Mouse (Mus musculus) embryonic facial prominence, embryonic 13.5 days (tissue): ENCODE data around the gene Siva1. TPM values are rescaled to one million over a fixed set of nuclear protein-coding genes. Genes with fewer than 3 reads are reported as not detected.
A peak's percentile ranks its signal among the peaks of the same experiment; 100 is the strongest.

Experiments
- ATAC-seq: fragments of 200-750 bp; cut with Nextera tagmentation; 2 replicates; pipeline ENCODE4 v1.8.0; 2017; ENCODE audit warnings: low read depth; ENCODE audit not compliant: insufficient number of reproducible peaks, insufficient read depth, low FRiP score, low TSS enrichment
- H3K27ac ChIP-seq: fragments of 300-500 bp; sonication (generic); 2 replicates; pipeline ENCODE4 v1.5.1; 2015; ENCODE audit warnings: moderate library complexity, mild to moderate bottlenecking, inconsistent platforms
- H3K27me3 ChIP-seq: fragments of 300-500 bp; sonication (generic); 2 replicates; pipeline ENCODE4 v1.6.1; 2015; ENCODE audit warnings: mild to moderate bottlenecking, inconsistent platforms
- H3K36me3 ChIP-seq: fragments of 300-500 bp; sonication (generic); 2 replicates; pipeline ENCODE4 v1.6.1; 2015; ENCODE audit warnings: mild to moderate bottlenecking, inconsistent platforms
- H3K4me1 ChIP-seq: fragments of 300-500 bp; sonication (generic); 2 replicates; pipeline ENCODE4 v1.6.1; 2015; ENCODE audit warnings: inconsistent platforms
- H3K4me2 ChIP-seq: fragments of 300-500 bp; sonication (generic); 2 replicates; pipeline ENCODE4 v1.6.1; 2015; ENCODE audit warnings: moderate library complexity, mild to moderate bottlenecking, inconsistent platforms
- H3K4me3 ChIP-seq: fragments of 300-500 bp; sonication (generic); 2 replicates; pipeline ENCODE4 v1.5.1; 2015; ENCODE audit warnings: mild to moderate bottlenecking, inconsistent platforms
- H3K9ac ChIP-seq: fragments of 300-500 bp; sonication (generic); 2 replicates; pipeline ENCODE4 v1.6.1; 2015; ENCODE audit warnings: mild to moderate bottlenecking, inconsistent platforms
- H3K9me3 ChIP-seq: fragments of 300-500 bp; sonication (generic); 2 replicates; pipeline ENCODE4 v1.6.1; 2016; ENCODE audit warnings: inconsistent platforms
- WGBS: fragments of 180-500 bp; shearing (Covaris S2); methylation state at CpG from one replicate; pipeline ENCODE4 v1.1.7; 2015; ENCODE audit warnings: mixed read lengths; 5-methylcytosine and 5-hydroxymethylcytosine counted together
- polyA plus RNA-seq: library from polyadenylated mRNA; unstranded; fragments of >200 nt; fragmentation: Nextera tagmentation; extraction: Ambion mirVana; gene quantifications from 2 replicates; pipeline ENCODE4 v1.2.1, GENCODE M21; 2015

Gene Siva1
- polyA plus RNA-seq, 1 experiment from 2014 or later: 252 TPM

DNA sequence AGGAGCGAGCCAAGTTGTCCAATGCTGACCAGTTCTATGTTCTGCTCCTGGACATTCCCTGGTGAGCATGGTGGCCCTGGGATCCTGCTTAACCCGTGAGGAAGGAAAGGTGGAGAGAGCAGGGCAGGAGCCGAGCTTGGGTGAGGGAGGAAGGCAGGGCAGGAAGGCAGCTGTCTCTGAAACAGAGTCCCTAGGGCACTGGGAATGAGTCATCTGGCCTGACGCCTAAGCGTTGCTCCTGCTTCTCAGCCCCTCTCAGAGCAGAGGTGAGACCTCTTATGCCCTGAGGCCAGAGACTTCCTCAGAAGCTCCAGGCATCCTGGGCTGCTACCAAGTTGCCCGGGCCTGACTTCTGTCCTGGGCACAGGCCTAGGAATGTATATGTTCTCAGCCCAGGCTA, 37.5 kb upstream of the Siva1 start:
- Histone ChIP-seq H3K4me2 (no peak overlapping the region), H3K9me3 (no peaks in the 10 kb centered on the region), H3K36me3 (peaks cover 46% of the 10 kb centered on the region), H3K4me1 (peaks cover 9% of the 10 kb centered on the region), H3K27me3 (no peaks in the 10 kb centered on the region), H3K4me3 (no peak overlapping the region), H3K27ac (no peak overlapping the region), H3K9ac (no peak overlapping the region)
- 67% methylated on average over 6 of the region's 6 CpGs for WGBS
- ATAC-seq: no peak

DNA sequence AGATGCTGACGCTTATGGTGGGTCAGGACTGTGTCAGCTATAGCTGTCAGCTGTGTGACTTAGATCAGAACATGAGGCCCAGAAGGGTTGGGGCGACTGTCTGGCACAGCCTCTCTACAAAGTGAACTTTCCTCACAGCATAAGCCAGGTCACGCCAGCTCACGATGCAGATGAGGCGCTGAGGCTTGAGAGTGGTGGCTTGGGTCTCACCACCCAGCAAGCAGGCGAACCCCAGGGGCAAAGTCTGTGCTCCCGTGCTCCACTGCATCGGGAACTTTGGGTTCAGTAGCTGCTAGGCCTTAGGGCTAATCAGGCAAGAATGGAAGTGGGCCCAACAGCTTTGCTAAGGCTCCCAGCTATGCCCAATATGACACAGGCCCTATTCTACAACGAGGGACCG, 35.4 kb upstream of the Siva1 start:
- Histone ChIP-seq H3K4me3 (no peak overlapping the region), H3K27me3 (no peaks in the 10 kb centered on the region), H3K4me2 (no peak overlapping the region), H3K36me3 (peaks cover 45% of the 10 kb centered on the region), H3K27ac (no peak overlapping the region), H3K9ac (no peak overlapping the region), H3K4me1 (peaks cover 9% of the 10 kb centered on the region), H3K9me3 (no peaks in the 10 kb centered on the region)
- no peak for ATAC-seq
- 81% methylated on average over 10 of the region's 10 CpGs for WGBS

DNA sequence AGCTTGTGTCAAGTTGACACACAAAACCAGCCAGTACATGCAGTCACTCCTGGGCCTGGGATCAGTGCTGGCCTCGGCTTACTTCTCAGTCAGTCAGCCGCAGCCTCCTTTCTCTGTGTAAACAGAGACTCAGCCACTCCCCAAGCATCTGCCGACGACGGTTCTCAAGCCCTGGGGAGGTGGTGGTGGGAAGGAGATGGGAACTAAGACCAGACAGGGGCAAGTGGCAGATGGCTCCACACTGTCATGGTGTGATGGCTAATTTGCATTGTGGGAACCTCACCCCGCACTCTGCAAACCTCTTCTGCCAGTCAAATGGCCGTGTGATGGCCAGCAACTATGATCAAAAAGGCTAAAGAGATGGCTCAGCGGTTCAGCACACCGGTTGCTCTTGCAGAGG, 27.8 kb upstream of the Siva1 start:
- Histone ChIP-seq H3K36me3 (peaks cover 14% of the 10 kb centered on the region), H3K9me3 (no peaks in the 10 kb centered on the region), H3K27ac (no peak overlapping the region), H3K9ac (no peak overlapping the region), H3K4me2 (no peak overlapping the region), H3K27me3 (peaks cover 33% of the 10 kb centered on the region), H3K4me1 (peaks cover 28% of the 10 kb centered on the region), H3K4me3 (no peak overlapping the region)
- WGBS: 57% methylated on average over 9 of the region's 9 CpGs
- no peak for ATAC-seq

DNA sequence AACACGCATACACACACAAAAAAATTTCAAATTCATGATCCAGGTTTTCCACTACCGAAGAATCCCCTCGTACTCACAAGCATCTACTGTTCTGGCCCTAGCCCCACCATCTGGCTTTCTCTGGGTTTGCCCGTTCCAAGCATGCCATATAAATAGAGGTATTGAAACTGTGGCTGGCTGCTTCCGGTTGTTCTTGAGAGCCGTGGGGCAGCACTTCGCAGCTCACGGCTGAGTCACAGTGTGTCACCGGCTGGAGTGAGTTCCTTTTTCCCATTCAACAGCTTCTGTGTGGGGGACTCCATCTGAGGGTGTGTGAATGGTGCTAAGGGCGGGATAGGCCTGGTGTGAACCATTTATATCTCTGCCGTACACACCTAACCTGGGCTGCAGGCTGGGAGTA, 27.3 kb upstream of the Siva1 start:
- Histone ChIP-seq H3K9me3 (no peaks in the 10 kb centered on the region), H3K4me1 (peaks cover 28% of the 10 kb centered on the region), H3K4me3 (no peak overlapping the region), H3K9ac (no peak overlapping the region), H3K36me3 (peaks cover 12% of the 10 kb centered on the region), H3K27ac (no peak overlapping the region), H3K4me2 (no peak overlapping the region), H3K27me3 (peaks cover 38% of the 10 kb centered on the region)
- 84% methylated on average over 11 of the region's 11 CpGs for WGBS
- no peak for ATAC-seq

DNA sequence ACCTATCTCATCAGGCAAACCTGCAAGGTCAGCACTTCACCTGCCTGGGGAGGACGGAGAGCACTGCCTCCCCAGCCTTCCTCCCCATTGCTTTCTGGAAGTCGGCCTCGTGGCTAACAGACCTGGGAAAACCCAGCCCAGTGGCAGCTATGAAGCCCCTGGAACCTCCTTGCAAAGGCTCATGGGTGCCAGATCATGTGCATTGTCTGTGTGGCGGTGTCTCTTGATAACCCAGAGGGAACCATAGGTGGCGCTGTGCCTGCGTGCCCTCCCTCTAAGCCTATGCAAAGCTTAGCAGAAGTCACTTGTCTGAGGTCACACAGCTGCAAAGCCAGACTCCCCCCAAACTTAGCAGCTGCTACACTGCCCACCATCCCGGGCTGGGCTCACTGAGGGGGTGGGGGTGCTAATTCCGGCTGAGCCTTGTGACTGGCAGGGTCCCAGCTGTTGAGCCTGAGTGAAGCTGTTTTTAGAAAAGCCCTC, 26.5 kb upstream of the Siva1 start:
- no peaks in the 10 kb centered on the region for H3K9me3 ChIP-seq
- peak; percentile 22; the same call in 1 of the 2 replicates for ATAC-seq
- H3K4me2 ChIP-seq: no peak overlapping the region
- WGBS: 17% methylated on average over 8 of the region's 8 CpGs
- H3K9ac ChIP-seq: no peak overlapping the region
- peaks cover 28% of the 10 kb centered on the region for H3K4me1 ChIP-seq
- H3K27me3 ChIP-seq: peaks cover 43% of the 10 kb centered on the region
- peaks cover 5% of the 10 kb centered on the region for H3K36me3 ChIP-seq
- no peak overlapping the region for H3K4me3 ChIP-seq
- H3K27ac ChIP-seq: no peak overlapping the region

DNA sequence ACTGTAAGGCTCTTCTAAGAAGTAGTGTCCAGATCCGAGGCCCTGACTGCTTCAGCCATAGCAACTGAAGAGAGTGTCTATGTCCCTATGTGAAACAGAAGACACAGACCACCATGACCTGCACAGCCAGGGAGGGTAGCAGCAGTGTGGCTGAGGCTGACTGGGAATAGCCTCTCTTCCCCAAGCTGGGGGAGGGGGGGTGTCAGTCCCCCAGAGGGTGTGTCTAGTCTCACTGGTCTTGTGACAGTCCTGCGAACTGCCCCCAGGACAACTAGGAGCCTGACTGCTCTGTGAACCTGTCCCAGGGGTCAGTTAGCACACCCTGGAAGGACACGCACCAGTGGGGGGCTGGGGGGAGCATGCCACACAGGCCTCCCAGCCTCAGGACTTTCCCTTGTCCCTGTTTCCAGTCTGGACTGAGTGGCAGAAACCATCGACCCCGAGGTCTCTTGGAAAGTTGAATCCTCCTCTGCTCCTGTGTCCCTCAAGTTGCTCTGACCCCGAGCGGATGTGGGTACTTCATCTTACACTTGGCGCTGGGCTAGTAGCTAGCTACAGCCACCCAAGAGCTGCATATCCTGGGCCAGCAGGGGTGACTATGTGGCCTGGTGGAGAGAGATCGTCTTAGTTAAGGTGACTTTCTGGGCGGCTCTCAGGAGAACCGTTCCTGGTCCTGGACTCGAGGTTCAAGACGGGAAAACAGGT, 25.3 kb upstream of the Siva1 start:
- Histone ChIP-seq H3K9ac (peak overlapping the region; percentile 77; the same call in 1 of the 2 replicates), H3K27ac (no peak overlapping the region), H3K9me3 (no peaks in the 10 kb centered on the region), H3K4me1 (peaks cover 34% of the 10 kb centered on the region), H3K27me3 (peaks cover 43% of the 10 kb centered on the region), H3K4me3 (peak overlapping the region; percentile 58), H3K36me3 (peaks cover 5% of the 10 kb centered on the region), H3K4me2 (peak overlapping the region; percentile 98)
- no peak for ATAC-seq
- WGBS: 23% methylated on average over 13 of the region's 13 CpGs

DNA sequence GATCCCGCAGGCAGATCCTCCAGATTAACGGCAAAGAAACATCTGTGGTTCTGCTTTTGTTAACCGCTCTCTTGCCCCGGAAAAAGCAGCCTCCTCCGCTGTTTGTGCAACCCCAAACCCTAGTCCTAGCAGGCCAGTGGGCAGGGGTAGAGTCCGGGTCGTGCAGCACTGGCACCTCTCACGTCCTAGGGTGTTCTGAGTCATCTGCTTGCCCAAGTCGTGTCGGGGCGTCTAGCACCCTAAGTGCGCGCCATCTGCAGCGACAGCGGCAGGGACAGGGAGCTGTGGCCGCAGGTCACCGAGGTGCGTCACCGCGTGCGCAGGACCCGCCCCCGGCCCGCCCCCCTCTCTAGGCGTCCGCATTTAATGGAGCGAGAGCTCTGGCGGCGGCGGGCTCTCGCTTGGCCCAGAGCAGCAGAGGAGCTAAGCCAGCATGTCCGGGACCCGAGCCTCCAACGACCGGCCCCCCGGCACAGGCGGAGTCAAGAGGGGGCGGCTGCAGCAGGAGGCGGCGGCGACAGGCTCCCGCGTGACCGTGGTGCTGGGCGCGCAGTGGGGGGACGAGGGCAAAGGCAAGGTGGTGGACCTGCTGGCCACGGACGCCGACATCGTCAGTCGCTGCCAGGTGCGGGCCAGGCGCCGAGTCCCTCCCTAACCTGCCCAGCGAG, 24.7 kb upstream of the Siva1 start, which contains the start of gene Adssl1:
Gene Adssl1 (plus strand): TSS at position 360 of the 668 bp plus-strand sequence.
- H3K27ac ChIP-seq: no peak within 1 kb of the TSS
- WGBS: 1% methylated on average over 54 of the region's 56 CpGs
- peaks cover 2% of the 10 kb centered on the region for H3K36me3 ChIP-seq
- H3K9ac ChIP-seq: peak within 1 kb of the TSS; percentile 77
- peak within 1 kb of the TSS; percentile 98 for H3K4me2 ChIP-seq
- peaks cover 34% of the 10 kb centered on the region for H3K4me1 ChIP-seq
- no peaks in the 10 kb centered on the region for H3K9me3 ChIP-seq
- ATAC-seq: peak; percentile 40
- H3K27me3 ChIP-seq: peaks cover 43% of the 10 kb centered on the region
- peak within 1 kb of the TSS; percentile 58 for H3K4me3 ChIP-seq

DNA sequence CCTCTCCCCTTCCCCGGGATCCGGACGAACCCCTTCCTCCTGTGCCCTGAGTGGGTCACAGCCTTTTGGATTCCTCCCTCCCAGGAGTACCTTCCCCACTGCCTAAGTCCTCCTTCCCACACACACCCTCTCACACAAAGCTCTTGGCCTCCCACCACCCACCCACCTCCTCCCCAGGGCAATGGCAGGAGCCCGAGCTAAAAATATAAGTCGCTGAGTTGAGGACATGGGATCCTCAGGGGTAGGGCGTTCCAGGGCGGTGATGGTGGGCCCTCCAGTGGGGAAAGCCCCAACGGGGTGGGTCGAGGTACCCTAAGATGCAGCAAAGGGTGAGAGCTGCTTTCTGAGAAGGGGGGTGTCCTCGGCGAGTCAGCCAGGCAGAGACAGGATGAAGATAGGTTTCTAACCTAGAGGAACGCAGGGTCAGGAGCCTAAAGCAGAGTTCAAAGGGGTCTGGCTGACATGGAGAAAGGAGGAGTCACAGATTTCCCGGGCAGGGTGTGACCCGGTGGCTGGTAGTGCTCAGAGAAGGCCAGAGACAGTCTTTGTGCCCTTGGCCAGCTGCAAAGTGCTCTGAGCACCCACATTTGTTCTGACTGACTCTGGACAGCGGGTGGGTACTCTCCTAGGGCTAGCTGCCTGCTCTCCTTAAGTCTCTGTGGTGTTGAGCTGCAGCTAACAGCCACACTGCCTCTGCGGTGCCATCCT, 24.0 kb upstream of the Siva1 start:
- peaks cover 34% of the 10 kb centered on the region for H3K4me1 ChIP-seq
- peak overlapping the region; percentile 77 for H3K9ac ChIP-seq
- H3K36me3 ChIP-seq: no peaks in the 10 kb centered on the region
- WGBS: 15% methylated on average over 16 of the region's 16 CpGs
- no peak overlapping the region for H3K27ac ChIP-seq
- no peak for ATAC-seq
- peaks cover 43% of the 10 kb centered on the region for H3K27me3 ChIP-seq
- peak overlapping the region; percentile 58 for H3K4me3 ChIP-seq
- peak overlapping the region; percentile 98 for H3K4me2 ChIP-seq
- H3K9me3 ChIP-seq: no peaks in the 10 kb centered on the region

DNA sequence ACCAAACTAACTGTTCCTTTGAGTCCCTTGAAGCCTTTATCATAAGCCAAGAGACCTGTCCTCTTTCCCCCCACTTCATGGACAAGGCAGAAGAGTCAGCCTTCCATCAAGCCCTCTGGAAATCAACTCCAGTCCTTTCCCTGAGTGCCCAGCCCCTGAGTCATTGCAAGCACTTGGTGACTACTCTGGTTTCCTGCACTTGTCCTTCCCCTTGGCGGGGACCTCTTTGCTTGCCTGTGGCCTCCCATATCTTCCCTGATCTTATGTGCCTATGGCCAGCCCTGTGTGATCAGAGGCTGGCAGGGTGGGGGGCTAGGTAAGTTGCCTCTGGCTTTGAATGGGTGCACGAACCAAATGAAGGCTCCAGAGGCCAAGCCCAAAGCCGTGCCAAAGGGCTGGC, 22.6 kb upstream of the Siva1 start:
- H3K4me1 ChIP-seq: peaks cover 34% of the 10 kb centered on the region
- H3K9me3 ChIP-seq: no peaks in the 10 kb centered on the region
- no peaks in the 10 kb centered on the region for H3K36me3 ChIP-seq
- peaks cover 43% of the 10 kb centered on the region for H3K27me3 ChIP-seq
- no peak overlapping the region for H3K27ac ChIP-seq
- WGBS: 77% methylated on average over 3 of the region's 3 CpGs
- no peak overlapping the region for H3K4me2 ChIP-seq
- H3K4me3 ChIP-seq: no peak overlapping the region
- no peak for ATAC-seq
- H3K9ac ChIP-seq: no peak overlapping the region

DNA sequence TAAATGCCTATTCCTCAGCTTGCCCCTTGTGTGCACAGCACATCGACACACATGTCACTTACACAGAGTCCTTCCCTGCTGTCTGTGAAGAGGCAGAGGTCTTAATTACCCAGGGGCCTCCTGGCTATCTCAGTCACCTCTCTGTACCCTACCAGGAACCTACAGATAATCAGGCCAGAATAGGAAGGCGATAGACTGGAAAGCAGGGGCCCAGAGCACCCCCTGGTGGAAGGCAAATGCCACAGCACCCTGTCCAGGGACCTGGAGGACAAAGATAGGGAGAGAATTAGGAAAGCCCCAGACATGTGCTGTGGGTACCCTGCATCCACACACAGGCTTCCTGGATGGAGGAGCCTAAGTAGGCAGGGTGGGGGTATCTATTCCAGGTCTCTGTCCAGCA, 20.7 kb upstream of the Siva1 start:
- Histone ChIP-seq H3K4me1 (peaks cover 26% of the 10 kb centered on the region), H3K4me2 (no peak overlapping the region), H3K9me3 (no peaks in the 10 kb centered on the region), H3K4me3 (no peak overlapping the region), H3K36me3 (no peaks in the 10 kb centered on the region), H3K27me3 (peaks cover 38% of the 10 kb centered on the region), H3K27ac (no peak overlapping the region), H3K9ac (no peak overlapping the region)
- no peak for ATAC-seq
- 16% methylated on average over 2 of the region's 2 CpGs for WGBS

DNA sequence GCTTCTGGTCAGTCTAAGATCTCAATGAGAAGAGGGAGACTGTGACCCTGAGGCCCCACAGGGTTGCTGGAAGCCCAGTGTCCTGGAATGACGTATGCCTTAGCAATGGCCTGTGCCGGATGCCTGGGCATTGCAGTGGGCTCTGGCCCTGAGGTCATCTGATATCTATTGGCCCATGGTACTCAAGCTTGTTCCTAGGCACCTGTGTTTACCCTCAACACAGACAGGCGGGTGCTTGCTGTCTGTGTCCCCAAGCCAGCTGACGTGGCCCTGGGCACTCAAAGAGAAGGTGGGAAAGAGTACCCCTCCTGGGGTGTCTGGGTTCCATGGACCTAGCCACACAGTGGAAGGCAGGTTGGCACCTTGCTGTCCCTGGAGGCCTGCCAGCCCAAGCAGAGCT, 18.8 kb upstream of the Siva1 start:
- H3K4me1 ChIP-seq: peaks cover 20% of the 10 kb centered on the region
- no peak overlapping the region for H3K4me3 ChIP-seq
- H3K4me2 ChIP-seq: no peak overlapping the region
- H3K27ac ChIP-seq: no peak overlapping the region
- no peak overlapping the region for H3K9ac ChIP-seq
- H3K9me3 ChIP-seq: no peaks in the 10 kb centered on the region
- H3K36me3 ChIP-seq: no peaks in the 10 kb centered on the region
- H3K27me3 ChIP-seq: peaks cover 20% of the 10 kb centered on the region
- 84% methylated on average over 4 of the region's 4 CpGs for WGBS
- ATAC-seq: no peak
